Mouse (Mus musculus): Measurements from ENCODE around the gene Brk1.

Gene Brk1

GRCm38 (mm10) chr6:113624989-113625770, 20.6 kb downstream of the Brk1 start:
- no peak for DNase-seq

DNA sequence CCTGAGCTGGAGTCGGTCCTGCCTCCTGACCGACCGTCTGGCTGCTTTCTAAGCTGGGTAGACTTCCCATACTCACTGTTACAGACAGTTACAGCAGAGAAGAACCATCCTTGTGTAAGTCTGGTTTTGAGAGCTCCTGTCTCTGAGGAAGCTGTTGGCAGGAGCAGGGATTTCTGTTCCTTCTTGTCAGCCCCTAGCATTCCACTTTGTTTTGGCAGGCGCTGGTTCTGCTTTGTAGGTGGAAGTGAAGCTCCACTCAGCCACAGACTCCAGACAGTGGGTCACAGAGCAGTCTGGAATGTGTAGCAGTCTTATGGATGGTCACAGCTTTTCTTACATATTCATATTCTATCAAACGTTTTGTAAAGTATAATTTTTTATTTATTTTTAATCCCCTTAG, 25.8 kb downstream of the Brk1 start:
- no peak for DNase-seq

DNA sequence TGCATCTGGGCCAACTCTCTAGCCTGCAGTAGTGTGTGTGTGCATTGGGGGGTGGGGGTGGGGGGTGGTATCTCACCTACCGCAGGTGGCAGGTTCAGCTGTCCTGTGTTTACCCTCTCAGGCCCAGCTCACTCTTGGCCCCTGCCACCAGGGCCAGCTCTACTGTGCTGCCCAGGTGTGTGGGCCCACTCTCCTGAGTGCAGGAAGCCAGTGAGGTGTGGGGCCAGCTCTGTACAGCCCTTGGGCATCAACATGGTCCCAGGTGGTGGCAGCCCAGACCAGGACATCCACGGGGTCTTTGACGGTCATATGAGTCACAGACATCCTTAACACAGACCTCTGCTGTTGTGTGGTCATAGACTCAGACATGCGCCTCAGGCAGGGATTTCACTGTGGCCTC, 28.3 kb downstream of the Brk1 start:
- no peak for DNase-seq

- DNase-seq: peak; percentile 95
Observed at GRCm38 (mm10) chr6:113638302-113639040, 33.9 kb downstream of the Brk1 start, which contains the start of gene Irak2. Gene Irak2 (plus strand): TSS chr6:113638467.

- no peak for DNase-seq
Observed at GRCm38 (mm10) chr6:113639201-113639600, 34.6 kb downstream of the Brk1 start.

DNA sequence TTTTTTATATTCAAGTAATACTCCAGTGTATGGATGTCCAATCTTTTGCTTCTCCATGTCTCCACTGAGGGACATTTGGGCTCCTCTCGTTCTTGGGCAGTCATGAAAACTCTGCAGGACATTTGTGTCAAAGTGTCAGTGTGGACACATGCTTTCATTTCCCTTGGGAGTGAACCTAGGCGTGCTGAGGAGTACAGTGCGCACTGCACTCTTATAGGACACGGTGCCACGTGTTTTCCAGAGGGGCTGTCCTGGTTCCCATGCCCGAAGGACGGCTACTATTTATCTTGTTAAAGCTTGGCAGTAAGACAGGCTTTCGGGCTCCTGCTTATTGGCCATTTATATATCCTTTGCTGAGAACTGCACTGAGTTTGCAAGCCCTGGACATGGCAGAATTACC, 38.0 kb downstream of the Brk1 start:
- DNase-seq: no peak

GRCm38 (mm10) chr6:113643021-113643420, 38.4 kb downstream of the Brk1 start:
- DNase-seq: no peak

DNA sequence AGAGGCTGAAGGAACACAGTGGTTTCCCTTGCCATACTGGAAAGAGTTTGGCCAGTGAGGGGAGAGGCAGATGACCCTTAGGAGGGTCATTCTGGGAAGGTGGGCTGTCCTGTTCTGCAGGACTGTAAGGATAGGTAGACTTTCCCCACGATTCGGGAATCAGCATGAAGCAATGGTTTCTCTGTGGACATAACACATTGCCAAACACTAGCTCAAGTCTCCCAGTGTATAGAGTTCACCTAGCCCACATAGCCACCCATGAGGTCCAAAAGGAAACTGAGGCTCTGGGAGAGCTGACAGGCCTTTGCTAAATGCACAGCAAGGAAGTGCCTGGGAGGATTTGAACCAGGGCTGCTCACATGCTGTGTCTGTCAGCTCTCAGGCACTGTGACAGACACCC, 39.4 kb downstream of the Brk1 start:
- DNase-seq: no peak

DNA sequence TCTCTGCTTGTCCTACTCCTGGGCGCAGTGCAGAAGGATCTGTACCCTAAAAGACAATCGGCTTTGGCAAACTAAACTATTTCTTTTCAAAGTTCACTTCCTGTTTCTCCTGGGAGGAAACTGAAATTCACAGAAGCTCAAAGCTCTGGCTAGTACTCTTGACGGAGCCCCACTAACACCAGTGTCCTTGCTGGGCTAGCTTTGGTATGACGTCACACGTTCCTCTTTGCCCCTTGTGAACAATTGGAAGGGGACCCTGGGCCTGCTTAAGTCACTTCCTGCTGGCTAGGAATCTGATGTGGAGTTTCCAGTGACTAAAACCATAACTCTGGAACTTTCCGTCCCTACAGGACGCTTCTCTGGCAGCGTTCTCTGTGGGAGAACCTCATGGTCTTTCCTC, 40.2 kb downstream of the Brk1 start:
- DNase-seq: no peak

DNA sequence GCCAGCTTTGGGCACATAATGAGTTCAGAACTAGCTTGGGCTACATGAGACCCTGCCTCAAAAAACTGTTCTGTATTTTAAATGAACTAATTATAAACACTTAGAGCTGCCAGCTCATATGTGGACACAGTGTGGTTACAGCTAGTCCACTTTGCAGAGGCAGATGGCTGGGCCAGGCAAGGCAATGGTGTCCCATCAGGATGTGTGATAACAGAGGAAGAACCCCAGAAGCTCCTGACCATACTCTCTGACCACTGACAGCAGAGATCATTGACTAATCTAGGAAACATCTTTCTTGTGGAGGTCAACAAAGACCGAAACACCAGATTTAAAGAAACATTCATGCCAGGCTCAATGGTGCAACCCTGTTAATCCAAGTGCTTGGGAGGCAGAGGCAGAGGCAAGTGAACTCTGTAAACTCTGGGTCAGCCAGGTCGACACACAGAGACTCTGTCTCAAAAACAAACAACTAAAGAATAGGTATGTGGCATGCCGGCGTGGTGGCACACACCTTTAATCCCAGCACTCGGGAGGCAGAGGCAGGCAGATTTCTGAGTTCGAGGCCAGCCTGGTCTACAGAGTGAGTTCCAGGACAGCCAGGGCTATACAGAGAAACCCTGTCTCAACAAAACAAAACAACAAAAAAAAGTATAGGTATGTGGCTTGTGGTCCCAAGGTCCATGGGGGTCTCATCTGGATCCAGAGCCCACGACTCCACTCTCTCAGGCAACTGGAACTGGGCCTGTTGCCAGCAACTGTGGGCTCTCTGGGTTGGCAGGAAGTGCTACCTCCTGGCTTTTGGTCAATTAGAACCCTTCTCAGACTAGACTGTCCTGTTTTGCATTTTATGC, 45.0 kb downstream of the Brk1 start:
- DNase-seq: no peak

DNA sequence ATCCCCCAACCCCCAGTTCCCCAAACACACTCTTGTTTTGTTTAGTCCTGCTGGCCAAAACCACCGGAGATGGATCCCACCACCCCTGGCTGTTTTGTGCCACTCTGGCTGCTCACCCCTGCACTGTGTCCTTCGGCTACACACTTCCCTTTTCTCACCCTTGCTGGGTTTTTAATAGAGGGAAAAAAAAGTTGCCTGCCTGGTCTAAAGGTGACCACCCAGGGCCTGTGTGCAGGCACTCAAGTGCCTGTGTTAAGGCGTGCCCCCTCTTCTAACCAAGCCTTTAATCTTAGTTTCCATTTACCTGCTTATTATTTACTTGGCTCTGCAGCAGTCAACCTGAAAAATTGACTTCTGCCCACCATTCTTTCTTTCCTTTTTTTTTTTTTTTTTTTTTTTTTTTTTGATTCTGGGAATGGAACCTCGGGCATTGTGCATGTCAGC, 45.6 kb downstream of the Brk1 start:
- DNase-seq: no peak

- no peak for DNase-seq
Observed at GRCm38 (mm10) chr6:113651626-113652025, 47.1 kb downstream of the Brk1 start.

DNA sequence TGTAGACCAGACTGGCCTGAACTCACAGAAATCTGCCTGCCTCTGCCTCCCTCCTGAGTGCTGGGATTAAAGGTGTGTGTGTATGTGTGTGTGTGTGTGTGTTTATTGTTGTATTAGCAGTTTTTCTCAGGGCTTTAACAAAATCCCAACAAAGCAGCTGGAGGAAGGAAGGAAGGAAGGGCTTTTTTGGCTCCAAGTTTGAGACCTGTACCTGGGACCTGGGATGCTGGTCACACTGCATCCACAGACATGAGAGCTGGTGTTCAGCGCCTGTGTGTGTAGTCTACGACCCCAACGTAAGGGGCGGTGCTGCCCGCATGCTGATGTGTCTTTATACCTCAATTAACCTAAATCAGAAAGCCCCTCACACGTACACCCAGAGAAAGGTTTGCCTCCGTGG, 49.0 kb downstream of the Brk1 start:
- no peak for DNase-seq

DNA sequence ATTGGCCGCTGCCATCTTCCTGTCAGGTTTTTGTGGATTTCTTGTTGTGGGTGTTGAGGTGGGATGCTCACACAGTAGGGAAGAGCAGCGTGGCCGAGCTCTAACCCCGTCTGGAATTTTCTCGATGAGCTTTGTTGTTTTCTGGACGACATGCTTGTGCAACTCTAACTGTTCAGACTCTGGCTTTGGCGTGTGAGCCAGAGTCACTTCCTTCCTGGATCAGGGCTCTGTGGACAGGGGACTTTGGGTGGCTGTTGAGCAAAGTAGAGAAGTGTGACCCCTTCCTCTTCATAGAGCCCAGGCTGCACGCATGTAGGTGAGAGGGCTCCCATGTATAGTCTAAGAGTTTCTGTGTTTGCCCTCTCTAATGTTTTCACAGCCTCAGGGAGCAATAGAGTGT, 49.5 kb downstream of the Brk1 start:
- no peak for DNase-seq

GRCm38 (mm10) chr6:113654753-113655397, 50.3 kb downstream of the Brk1 start:
- DNase-seq: no peak

- DNase-seq: no peak
Observed at GRCm38 (mm10) chr6:113655475-113655874, 50.9 kb downstream of the Brk1 start.

DNA sequence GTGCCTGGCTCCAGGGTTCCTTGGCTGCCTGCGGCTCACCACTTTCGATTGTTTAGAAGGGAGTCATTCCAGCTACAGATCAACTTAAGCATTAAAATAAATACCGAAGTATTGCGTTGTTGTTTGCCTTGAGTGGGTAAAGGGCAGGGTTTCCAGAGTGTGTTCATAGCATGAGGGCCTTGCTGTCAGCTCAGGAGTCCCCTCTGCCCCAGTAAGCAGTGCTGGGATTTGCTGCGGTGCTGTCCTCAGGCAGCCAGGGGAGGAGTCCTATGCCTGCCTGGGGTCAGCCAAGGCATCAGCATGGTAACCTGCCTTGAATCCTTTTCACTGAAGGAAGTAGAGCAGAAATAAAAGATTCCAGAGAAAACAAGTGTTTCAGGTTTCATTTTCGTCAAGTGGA, 52.3 kb downstream of the Brk1 start:
- DNase-seq: no peak

DNA sequence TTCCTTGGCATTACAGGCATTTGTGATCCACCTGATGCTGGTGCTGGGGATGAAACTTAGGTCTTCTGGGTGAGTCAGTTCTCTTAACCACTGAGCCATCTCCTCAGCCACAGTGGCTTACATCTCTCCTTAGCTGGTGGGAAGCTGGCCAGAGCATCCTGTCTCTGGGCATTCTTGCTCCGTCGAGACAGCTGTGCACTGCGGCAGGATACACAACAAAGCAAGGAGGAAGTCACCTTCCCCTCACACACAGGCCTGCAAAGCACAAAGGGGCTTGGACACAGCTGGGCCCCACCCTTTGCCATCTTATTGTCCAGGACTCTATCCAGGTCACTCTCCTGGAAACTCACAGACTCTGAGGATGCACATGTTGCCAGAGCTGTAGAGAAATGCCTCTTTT, 53.7 kb downstream of the Brk1 start:
- DNase-seq: no peak

DNA sequence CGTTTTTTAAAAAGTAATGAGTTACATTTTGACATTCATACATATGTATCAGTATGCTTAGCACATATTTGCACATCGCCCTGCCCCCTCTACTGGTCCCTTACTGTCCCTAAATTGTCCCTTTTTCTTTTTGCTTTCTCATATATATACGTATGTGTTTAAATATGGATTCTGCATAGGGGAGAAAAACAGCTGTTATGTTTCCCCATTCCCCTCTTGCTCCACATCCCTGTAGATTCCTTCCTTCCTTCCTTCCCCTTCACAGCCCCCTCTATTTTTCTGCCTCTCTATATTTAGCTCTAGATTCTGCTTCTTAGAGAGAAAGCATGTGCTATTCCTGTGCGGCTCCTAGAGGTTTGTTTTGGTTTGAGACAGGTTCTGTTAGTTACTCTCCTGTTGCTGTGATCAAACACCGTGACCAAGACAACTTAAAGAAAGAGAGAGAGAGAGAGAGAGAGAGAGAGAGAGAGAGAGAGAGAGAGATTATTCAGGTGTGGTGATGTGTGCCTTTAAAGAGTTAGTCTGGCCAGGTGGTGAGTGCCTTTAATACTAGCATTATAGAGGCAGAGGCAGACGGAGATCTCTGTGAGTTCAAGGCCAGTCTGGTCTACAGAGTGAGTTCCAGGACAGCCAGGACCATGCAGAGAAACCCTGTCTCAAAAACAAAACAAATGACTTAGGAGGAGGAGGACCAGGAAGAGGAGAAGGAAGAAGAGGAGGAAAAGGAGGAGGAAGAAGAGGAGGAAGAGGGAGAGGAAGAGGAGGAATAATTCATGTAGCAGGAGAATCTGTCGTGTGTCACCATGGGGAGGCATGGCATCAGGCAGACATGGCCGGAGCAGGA, 55.3 kb downstream of the Brk1 start:
- no peak for DNase-seq

DNA sequence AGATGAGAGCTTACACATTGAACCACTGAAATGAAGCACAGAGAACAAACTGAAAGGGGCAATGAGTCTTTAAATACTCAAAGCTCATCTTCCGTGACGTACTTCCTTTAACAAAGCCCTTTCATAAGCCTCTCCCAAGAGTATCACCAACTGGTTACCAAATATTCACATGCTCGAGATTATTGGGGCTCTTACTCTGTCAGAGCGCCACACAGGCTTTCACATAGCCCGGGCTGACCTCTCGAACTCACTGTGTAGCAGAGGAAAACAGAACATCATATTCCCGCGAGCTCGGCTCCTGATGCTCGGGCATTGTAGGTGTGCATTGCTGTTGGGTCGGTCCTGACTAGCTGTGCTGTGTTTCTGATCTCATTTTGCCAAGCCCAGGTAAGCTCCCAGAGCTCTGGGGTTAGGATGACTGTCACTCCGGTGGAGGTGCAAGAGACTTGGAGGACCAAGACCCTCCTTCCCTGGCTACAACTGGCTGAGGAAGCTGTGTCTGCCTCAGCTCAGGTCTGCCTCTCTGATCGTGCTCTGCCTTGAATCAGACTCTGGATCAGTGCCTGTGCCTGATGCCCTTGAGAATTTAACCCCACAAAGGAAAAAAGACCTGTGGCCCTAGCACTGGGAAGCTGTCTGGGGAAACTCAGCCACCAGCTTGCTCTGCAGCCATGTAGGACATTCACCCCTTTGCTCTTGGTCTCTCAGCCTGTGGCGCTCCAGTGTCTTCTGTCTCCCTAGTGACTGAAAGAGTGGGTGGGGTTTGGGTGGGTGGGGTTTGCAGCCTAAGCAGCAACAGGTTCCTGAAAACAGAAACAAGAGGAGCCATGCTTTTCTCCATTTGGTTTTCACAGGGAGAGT, 56.1 kb downstream of the Brk1 start:
- no peak for DNase-seq
